Mouse (Mus musculus) MN1 (cell line): ENCODE data around the gene Myo18a.

Experiments used
- DNase-seq: peaks from one replicate; pipeline ENCODE4 v3.0.0-alpha.2; 2016; ENCODE audit warnings: low spot score

The Myo18a gene

GRCm38 (mm10) chr11:77837856-77838255 is 74.8 kb downstream of the Myo18a start:
- DNase-seq = no peak

GRCm38 (mm10) chr11:77840523-77841245 is 77.6 kb downstream of the Myo18a start:
- DNase-seq = peak; percentile 32

GRCm38 (mm10) chr11:77843068-77843905 is 80.2 kb downstream of the Myo18a start:
- no peak for DNase-seq

GRCm38 (mm10) chr11:77843906-77844200 is 80.8 kb downstream of the Myo18a start:
- peak; percentile 24 for DNase-seq

GRCm38 (mm10) chr11:77847599-77848128 is 84.6 kb downstream of the Myo18a start:
- no peak for DNase-seq

GRCm38 (mm10) chr11:77848131-77848530 is 85.1 kb downstream of the Myo18a start:
- peak; percentile 53 for DNase-seq

- DNase-seq = no peak
Observed at GRCm38 (mm10) chr11:77849151-77849550, 86.1 kb downstream of the Myo18a start.

- peak; percentile 24 for DNase-seq
Observed at GRCm38 (mm10) chr11:77850401-77851244, 87.6 kb downstream of the Myo18a start.

- DNase-seq = no peak
Observed at GRCm38 (mm10) chr11:77851483-77852010, 88.5 kb downstream of the Myo18a start.

- no peak for DNase-seq
Observed at GRCm38 (mm10) chr11:77852195-77852594, 89.1 kb downstream of the Myo18a start.

GRCm38 (mm10) chr11:77852941-77853668 is 90.1 kb downstream of the Myo18a start:
- no peak for DNase-seq

- no peak for DNase-seq
Observed at GRCm38 (mm10) chr11:77854641-77855040, 91.6 kb downstream of the Myo18a start.

GRCm38 (mm10) chr11:77855396-77855795 is 92.3 kb downstream of the Myo18a start:
- DNase-seq = no peak

GRCm38 (mm10) chr11:77857089-77857488 is 94.0 kb downstream of the Myo18a start:
- no peak for DNase-seq

- no peak for DNase-seq
Observed at GRCm38 (mm10) chr11:77858589-77858988, 95.5 kb downstream of the Myo18a start.

GRCm38 (mm10) chr11:77860947-77861346 is 97.9 kb downstream of the Myo18a start:
- no peak for DNase-seq

- no peak for DNase-seq
Observed at GRCm38 (mm10) chr11:77862887-77863286, 99.8 kb downstream of the Myo18a start.

GRCm38 (mm10) chr11:77864771-77865170 is 101.7 kb downstream of the Myo18a start:
- no peak for DNase-seq

- peak; percentile 28 for DNase-seq
Observed at GRCm38 (mm10) chr11:77867419-77868083, 104.5 kb downstream of the Myo18a start.

- DNase-seq = no peak
Observed at GRCm38 (mm10) chr11:77871436-77871835, 108.4 kb downstream of the Myo18a start.

GRCm38 (mm10) chr11:77872236-77872635 is 109.2 kb downstream of the Myo18a start:
- DNase-seq = peak; percentile 43
